Mouse (Mus musculus) liver, embryonic 16.5 days (tissue): ENCODE measurements at regions not wholly inside any gene's neighbourhood (a gene's known extent, or its start where the extent isn't known, plus 50 kb on each side); places are given as distances from the start of the nearest gene placed in this dataset.

Experiments
- ATAC-seq: fragments of 200-750 bp; cut with Nextera tagmentation; 2 replicates; pipeline ENCODE4 v1.8.0; 2017; ENCODE audit warnings: low read depth, mild to moderate bottlenecking, moderate number of reproducible peaks, moderate library complexity
- H3K27ac ChIP-seq: fragments of 300-500 bp; sonication (generic); 2 replicates; pipeline ENCODE4 v1.5.1; 2014; ENCODE audit warnings: mild to moderate bottlenecking, low read length
- H3K27me3 ChIP-seq: fragments of 300-500 bp; sonication (generic); 2 replicates; pipeline ENCODE4 v1.6.1; 2014; ENCODE audit warnings: low read depth, low read length, mixed read lengths; ENCODE audit not compliant: control insufficient read depth, insufficient read depth
- H3K36me3 ChIP-seq: fragments of 300-500 bp; sonication (generic); 2 replicates; pipeline ENCODE4 v1.6.1; 2014; ENCODE audit warnings: mild to moderate bottlenecking; ENCODE audit not compliant: control insufficient read depth, insufficient read depth
- H3K4me1 ChIP-seq: fragments of 300-500 bp; sonication (generic); 2 replicates; pipeline ENCODE4 v1.6.1; 2014; ENCODE audit warnings: low read depth, low read length, mixed read lengths; ENCODE audit not compliant: control insufficient read depth
- H3K4me2 ChIP-seq: fragments of 300-500 bp; sonication (generic); 2 replicates; pipeline ENCODE4 v1.6.1; 2014; ENCODE audit warnings: low read depth, low read length, mixed read lengths
- H3K4me3 ChIP-seq: fragments of 300-500 bp; sonication (generic); 2 replicates; pipeline ENCODE4 v1.5.1; 2014; ENCODE audit warnings: low read depth, mild to moderate bottlenecking, low read length
- H3K9ac ChIP-seq: fragments of 300-500 bp; sonication (generic); 2 replicates; pipeline ENCODE4 v1.6.1; 2014; ENCODE audit warnings: low read depth, low read length
- H3K9me3 ChIP-seq: fragments of 300-500 bp; sonication (generic); replicated peaks from 2 replicates; pipeline ENCODE4 v1.6.1; 2016; ENCODE audit warnings: low read length; ENCODE audit not compliant: control insufficient read depth
- WGBS: fragments of 180-500 bp; shearing (Covaris S2); extraction: QIAGEN DNeasy Blood & Tissue Kit; methylation state at CpG from one replicate; pipeline ENCODE4 v1.1.7; 2014; ENCODE audit not compliant: insufficient replicate concordance; 5-methylcytosine and 5-hydroxymethylcytosine counted together

GRCm38 (mm10) chr5:111636969-111637368, 96.8 kb upstream of the Gm26897 start:
- Histone ChIP-seq H3K36me3 (no peaks in the 10 kb centered on the region), H3K4me1 (no peaks in the 10 kb centered on the region), H3K27me3 (peaks cover 3% of the 10 kb centered on the region), H3K9me3 (peaks cover 3% of the 10 kb centered on the region; the same call in 1 of the 2 replicates), H3K9ac (no peak overlapping the region), H3K27ac (no peak overlapping the region), H3K4me3 (no peak overlapping the region), H3K4me2 (no peak overlapping the region)
- WGBS, result 52% methylated on average over 4 of the region's 4 CpGs
- no peak for ATAC-seq

DNA sequence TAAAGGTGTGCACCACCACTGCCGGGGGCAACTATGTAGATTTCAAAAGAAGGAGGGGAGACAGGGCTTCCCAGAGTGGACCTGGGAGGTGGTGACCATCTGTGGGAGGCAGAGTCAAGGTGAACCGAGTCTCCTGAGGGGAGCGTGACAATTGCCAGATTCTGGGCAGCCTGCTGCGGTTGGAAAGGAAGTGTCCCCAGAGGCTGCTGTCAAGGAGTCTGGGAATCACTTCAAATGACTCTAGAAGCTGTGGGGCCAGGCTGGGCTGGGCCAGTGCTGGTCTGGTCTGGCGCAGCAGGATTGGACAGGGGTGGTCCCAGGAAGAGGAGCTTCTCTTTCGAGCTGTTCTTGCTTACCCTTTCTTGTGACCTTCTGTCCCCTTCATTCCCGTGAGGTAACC, 95.4 kb upstream of the Gm26897 start:
- Histone ChIP-seq H3K4me2 (no peak overlapping the region), H3K9me3 (peaks cover 2% of the 10 kb centered on the region; the same call in 1 of the 2 replicates), H3K9ac (no peak overlapping the region), H3K4me1 (no peaks in the 10 kb centered on the region), H3K27me3 (peaks cover 3% of the 10 kb centered on the region), H3K4me3 (no peak overlapping the region), H3K36me3 (no peaks in the 10 kb centered on the region), H3K27ac (no peak overlapping the region)
- ATAC-seq, result no peak
- 37% methylated on average over 7 of the region's 7 CpGs for WGBS

GRCm38 (mm10) chr5:111639476-111640287, 94.0 kb upstream of the Gm26897 start:
- ATAC-seq, result no peak
- no peaks in the 10 kb centered on the region for H3K36me3 ChIP-seq
- WGBS, result 13% methylated on average over 28 of the region's 29 CpGs
- no peak overlapping the region for H3K4me2 ChIP-seq
- no peaks in the 10 kb centered on the region for H3K9me3 ChIP-seq
- H3K27me3 ChIP-seq, result peaks cover 3% of the 10 kb centered on the region
- no peaks in the 10 kb centered on the region for H3K4me1 ChIP-seq
- H3K27ac ChIP-seq, result no peak overlapping the region
- H3K9ac ChIP-seq, result no peak overlapping the region
- H3K4me3 ChIP-seq, result no peak overlapping the region

DNA sequence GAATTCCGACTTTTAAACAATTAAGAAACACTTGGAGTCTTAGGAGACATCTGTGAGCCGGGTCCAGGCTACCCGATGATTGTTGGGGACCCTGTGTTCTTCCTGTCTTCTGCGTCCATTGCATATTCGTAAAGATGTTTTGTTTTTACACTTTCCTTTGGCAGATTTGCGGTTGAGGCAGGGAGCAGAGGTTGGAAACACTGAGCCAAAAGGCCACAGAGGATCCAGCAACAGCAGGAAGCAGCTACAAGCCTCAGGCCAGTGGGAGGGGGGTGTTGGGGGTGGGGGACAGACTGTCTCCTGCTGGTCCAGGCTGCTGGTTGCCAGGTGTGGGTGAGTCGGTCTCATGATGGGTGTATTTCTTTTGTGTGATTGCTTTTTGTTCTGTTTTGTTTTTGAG, 92.7 kb upstream of the Gm26897 start:
- no peak overlapping the region for H3K9ac ChIP-seq
- H3K36me3 ChIP-seq, result no peaks in the 10 kb centered on the region
- H3K9me3 ChIP-seq, result no peaks in the 10 kb centered on the region
- H3K4me1 ChIP-seq, result no peaks in the 10 kb centered on the region
- peaks cover 3% of the 10 kb centered on the region for H3K27me3 ChIP-seq
- ATAC-seq, result no peak
- H3K4me3 ChIP-seq, result no peak overlapping the region
- no peak overlapping the region for H3K4me2 ChIP-seq
- WGBS, result 42% methylated on average over 7 of the region's 7 CpGs
- H3K27ac ChIP-seq, result no peak overlapping the region

DNA sequence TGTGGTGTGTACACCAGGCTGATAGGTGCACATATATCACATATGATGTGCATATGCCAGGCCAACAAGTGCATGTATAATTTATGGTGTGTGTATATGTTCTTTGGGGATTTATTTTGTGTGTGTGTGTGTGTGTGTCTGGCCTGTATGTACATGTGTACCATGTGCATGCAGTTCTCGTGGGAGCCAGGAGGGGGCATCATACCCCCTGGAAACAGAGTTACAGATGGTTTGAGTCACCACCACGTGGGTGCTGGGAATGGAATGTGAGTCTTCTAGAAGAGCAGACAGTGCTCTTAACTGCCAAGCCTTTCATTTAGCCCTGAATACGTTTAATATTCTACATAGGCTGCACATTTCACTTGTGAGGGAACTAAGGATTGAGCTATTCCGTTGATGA, 92.0 kb upstream of the Gm26897 start:
- H3K4me2 ChIP-seq, result no peak overlapping the region
- WGBS, result 58% methylated on average over 4 of the region's 4 CpGs

DNA sequence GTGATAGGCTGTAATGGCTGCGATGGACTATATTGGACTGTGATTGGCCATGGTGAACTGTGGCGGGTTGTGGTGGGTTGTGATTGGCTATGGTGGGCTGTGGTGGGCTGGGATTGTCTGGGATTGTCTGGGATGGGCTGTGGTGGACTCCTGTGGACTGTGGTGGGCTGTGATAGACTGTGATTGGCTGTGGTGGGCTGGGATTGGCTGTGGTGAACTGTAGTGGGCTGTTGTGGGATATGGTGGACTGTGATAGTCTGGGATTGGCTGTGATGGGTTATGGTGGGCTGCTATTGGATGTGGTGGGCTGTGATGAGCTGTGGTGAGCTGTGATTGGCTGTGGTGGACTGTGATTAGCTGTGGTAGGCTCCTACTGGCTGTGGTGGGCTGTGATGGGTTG, 89.6 kb upstream of the Gm26897 start:
- no peak for ATAC-seq
- 61% methylated on average over 2 of the region's 2 CpGs for WGBS
- Histone ChIP-seq H3K4me1 (no peaks in the 10 kb centered on the region), H3K4me2 (no peak overlapping the region), H3K27ac (no peak overlapping the region), H3K4me3 (no peak overlapping the region), H3K36me3 (no peaks in the 10 kb centered on the region), H3K9ac (no peak overlapping the region), H3K9me3 (no peaks in the 10 kb centered on the region), H3K27me3 (no peaks in the 10 kb centered on the region; the same call in none of the 2 replicates)

More for the DNA sequence above, 92.0 kb upstream of the Gm26897 start:
- no peak overlapping the region for H3K9ac ChIP-seq
- no peak for ATAC-seq
- no peaks in the 10 kb centered on the region for H3K4me1 ChIP-seq
- peaks cover 3% of the 10 kb centered on the region for H3K27me3 ChIP-seq
- no peak overlapping the region for H3K27ac ChIP-seq
- no peaks in the 10 kb centered on the region for H3K36me3 ChIP-seq
- no peaks in the 10 kb centered on the region for H3K9me3 ChIP-seq
- H3K4me3 ChIP-seq, result no peak overlapping the region

- Histone ChIP-seq H3K36me3 (no peaks in the 10 kb centered on the region), H3K27me3 (no peaks in the 10 kb centered on the region; the same call in 1 of the 2 replicates), H3K4me3 (no peak overlapping the region), H3K9ac (no peak overlapping the region), H3K4me2 (no peak overlapping the region), H3K9me3 (no peaks in the 10 kb centered on the region), H3K27ac (no peak overlapping the region), H3K4me1 (no peaks in the 10 kb centered on the region)
- WGBS, result 54% methylated on average over 4 of the region's 4 CpGs
- ATAC-seq, result no peak
Observed at GRCm38 (mm10) chr5:111644788-111645187, 88.9 kb upstream of the Gm26897 start.

- H3K27ac ChIP-seq, result no peak overlapping the region
- 65% methylated on average over 6 of the region's 6 CpGs for WGBS
Observed at GRCm38 (mm10) chr5:111647686-111648200, 86.0 kb upstream of the Gm26897 start.

DNA sequence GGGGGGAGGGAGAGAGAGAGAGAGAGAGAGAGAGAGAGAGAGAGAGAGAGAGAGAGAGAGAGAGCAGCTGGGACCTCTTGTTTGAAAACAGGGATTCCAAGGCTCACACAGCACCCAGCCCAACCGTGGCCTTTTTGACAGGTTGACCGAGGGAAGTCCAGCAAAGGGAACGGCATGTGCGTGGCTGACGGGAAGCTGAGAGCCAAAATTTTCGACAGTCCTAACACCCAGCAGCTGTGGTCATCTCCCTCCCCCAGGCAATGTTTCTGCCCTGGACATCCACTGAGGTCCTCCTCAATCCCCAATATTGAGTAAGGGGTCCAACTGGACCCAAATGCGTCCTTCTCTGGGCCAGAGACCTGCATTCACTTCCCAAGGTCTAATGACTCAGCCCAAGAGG, 85.2 kb upstream of the Gm26897 start:
- ATAC-seq, result no peak
- no peaks in the 10 kb centered on the region for H3K27me3 ChIP-seq
- WGBS, result 63% methylated on average over 7 of the region's 7 CpGs

More at GRCm38 (mm10) chr5:111647686-111648200, 86.0 kb upstream of the Gm26897 start:
- H3K9me3 ChIP-seq, result no peaks in the 10 kb centered on the region
- H3K9ac ChIP-seq, result no peak overlapping the region
- no peaks in the 10 kb centered on the region for H3K4me1 ChIP-seq
- no peaks in the 10 kb centered on the region for H3K36me3 ChIP-seq
- no peak overlapping the region for H3K4me3 ChIP-seq
- ATAC-seq, result no peak
- H3K27me3 ChIP-seq, result no peaks in the 10 kb centered on the region
- H3K4me2 ChIP-seq, result no peak overlapping the region

More for the DNA sequence above, 85.2 kb upstream of the Gm26897 start:
- H3K4me1 ChIP-seq, result no peaks in the 10 kb centered on the region
- H3K36me3 ChIP-seq, result no peaks in the 10 kb centered on the region
- H3K9ac ChIP-seq, result no peak overlapping the region
- no peaks in the 10 kb centered on the region for H3K9me3 ChIP-seq
- no peak overlapping the region for H3K27ac ChIP-seq
- H3K4me2 ChIP-seq, result no peak overlapping the region
- H3K4me3 ChIP-seq, result no peak overlapping the region
